Mouse (Mus musculus) liver, embryonic 14.5 days (tissue): ENCODE results near the gene Prpmp5. TPM values are rescaled to one million over a fixed set of nuclear protein-coding genes. Genes with fewer than 3 reads are reported as not detected.
"Not testable (repeated sequence)": the region's sequence is repeated elsewhere in the genome, so short reads cannot be mapped to it uniquely, and the experiment has no call there.

Source experiments
- ATAC-seq: fragments of 200-750 bp; cut with Nextera tagmentation; 2 replicates; pipeline ENCODE4 v1.8.0; 2017; ENCODE audit warnings: moderate number of reproducible peaks, mild to moderate bottlenecking, moderate library complexity; ENCODE audit not compliant: insufficient read depth
- DNase-seq, 3 experiments: peaks; one replicate each; pipeline ENCODE4 v3.0.0-alpha.2; 2012 to 2013; ENCODE audit warnings: low read depth in 3 of 3, low spot score in 3 of 3
- H3K27ac ChIP-seq: fragments of 300-500 bp; sonication (generic); 2 replicates; pipeline ENCODE4 v1.5.1; 2014; ENCODE audit warnings: moderate library complexity, mild to moderate bottlenecking, control low read depth, inconsistent platforms
- H3K27me3 ChIP-seq: fragments of 300-500 bp; sonication (generic); 2 replicates; pipeline ENCODE4 v1.6.1; 2014; ENCODE audit warnings: mild to moderate bottlenecking, low read length, moderate library complexity; ENCODE audit not compliant: control insufficient read depth, insufficient read depth
- H3K36me3 ChIP-seq: fragments of 300-500 bp; sonication (generic); replicated peaks from 2 replicates; pipeline ENCODE4 v1.6.1; 2014; ENCODE audit warnings: low read depth; ENCODE audit not compliant: control insufficient read depth, insufficient read depth
- H3K4me1 ChIP-seq, 2 experiments: fragments of 200-500 bp in 1 of 2; fragments of 300-500 bp in 1 of 2; sonication (generic) in 1 of 2; replicated peaks; 2 replicates each; pipeline ENCODE4 v1.6.1; 2012 to 2014; ENCODE audit warnings: antibody characterized with exemption in 1 of 2, inconsistent platforms in 1 of 2, low read length in 1 of 2; ENCODE audit not compliant: control insufficient read depth in 2 of 2, insufficient read depth in 2 of 2
- H3K4me2 ChIP-seq: fragments of 300-500 bp; sonication (generic); 2 replicates; pipeline ENCODE4 v1.6.1; 2014; ENCODE audit warnings: low read depth, mild to moderate bottlenecking, control low read depth, moderate library complexity
- H3K4me3 ChIP-seq, 2 experiments: fragments of 200-500 bp in 1 of 2; fragments of 300-500 bp in 1 of 2; sonication (generic) in 1 of 2; 2 replicates each; pipeline ENCODE4 v1.5.1; 2012 to 2014; ENCODE audit warnings: low read depth in 2 of 2, low read length in 2 of 2, mild to moderate bottlenecking in 2 of 2, control low read depth in 1 of 2, inconsistent platforms in 1 of 2, moderate library complexity in 1 of 2; ENCODE audit not compliant: insufficient read depth in 1 of 2
- H3K9ac ChIP-seq: fragments of 300-500 bp; sonication (generic); replicated peaks from 2 replicates; pipeline ENCODE4 v1.6.1; 2014; ENCODE audit warnings: mild to moderate bottlenecking, control low read depth, moderate library complexity
- H3K9me3 ChIP-seq: fragments of 300-500 bp; sonication (generic); 2 replicates; pipeline ENCODE4 v1.6.1; 2016; ENCODE audit warnings: low read length, mixed read lengths; ENCODE audit not compliant: control insufficient read depth
- WGBS: fragments of 180-500 bp; shearing (Covaris S2); extraction: QIAGEN DNeasy Blood & Tissue Kit; methylation state at CpG from one replicate; pipeline ENCODE4 v1.1.7; 2014; ENCODE audit not compliant: insufficient replicate concordance; 5-methylcytosine and 5-hydroxymethylcytosine counted together
- polyA plus RNA-seq, 2 experiments: library from polyadenylated mRNA; depleted of rRNA in 1 of 2; stranded (reverse) in 1 of 2; unstranded in 1 of 2; fragments of >200 nt; fragmentation: Nextera tagmentation in 1 of 2; extraction: Ambion mirVana in 1 of 2; gene quantifications; 2 replicates each; pipeline versions ENCODE4 v1.2.1 to v1.2.3; 2012 to 2014

The Prpmp5 gene
- polyA plus RNA-seq (2012; rRNA removed) (not detected in 2 replicates), polyA plus RNA-seq (2014; fragmentation: Nextera tagmentation; extraction: Ambion mirVana) (not detected in 2 replicates)

DNA sequence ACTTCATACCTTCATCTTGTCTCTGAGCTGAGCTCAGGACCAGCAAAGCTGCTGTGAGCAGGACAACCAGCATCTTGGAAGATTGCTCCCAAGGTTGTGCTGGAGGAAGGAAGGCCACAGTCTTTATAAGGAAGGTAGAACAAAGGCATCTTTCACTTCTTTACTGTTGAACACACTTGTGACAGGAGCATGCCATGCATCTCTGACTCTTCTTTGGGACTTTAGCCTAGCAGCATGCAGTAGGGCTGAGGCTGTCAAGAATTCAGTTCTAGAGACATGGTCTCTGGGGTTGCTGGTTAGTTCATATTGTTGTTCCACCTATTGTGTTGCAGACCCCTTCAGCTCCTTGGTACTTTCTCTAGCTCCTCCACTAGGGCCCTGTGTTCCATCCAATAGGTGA lies at the start of gene Prpmp5:
Prpmp5 (minus strand) TSS at position 101 of the 400 bp plus-strand sequence.
- not testable (repeated sequence) for ATAC-seq, H3K9ac ChIP-seq, DNase-seq

DNA sequence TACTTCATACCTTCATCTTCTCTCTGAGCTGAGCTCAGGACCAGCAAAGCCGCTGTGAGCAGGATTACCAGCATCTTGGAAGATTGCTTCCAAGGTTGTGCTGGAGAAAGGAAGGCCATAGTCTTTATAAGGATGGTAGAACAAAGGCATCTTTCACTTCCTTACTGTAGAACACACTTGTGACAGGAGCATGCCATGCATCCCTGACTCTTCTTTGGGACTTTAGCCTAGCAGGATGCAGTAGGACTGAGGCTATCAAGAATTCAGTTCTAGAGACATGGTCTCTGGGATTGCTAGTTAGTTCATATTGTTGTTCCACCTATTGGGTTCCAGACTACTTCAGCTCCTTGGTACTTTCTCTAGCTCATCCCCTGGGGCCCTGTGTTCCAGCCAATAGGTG lies 49.5 kb upstream of the Prpmp5 start, which contains the start of gene Gm8882:
Gm8882 (minus strand) TSS at position 101 of the 400 bp plus-strand sequence.
- H3K36me3 ChIP-seq, ATAC-seq, H3K9ac ChIP-seq, H3K4me3 ChIP-seq, H3K27ac ChIP-seq, H3K4me1 ChIP-seq, H3K27me3 ChIP-seq, DNase-seq, H3K9me3 ChIP-seq, H3K4me2 ChIP-seq: not testable (repeated sequence)
- 26% methylated on average over 1 of the region's 1 CpGs for WGBS

More for the DNA sequence above, at the start of gene Prpmp5:
- not testable (repeated sequence) for H3K4me3 ChIP-seq, H3K4me1 ChIP-seq, H3K9me3 ChIP-seq, H3K4me2 ChIP-seq, H3K27ac ChIP-seq, H3K36me3 ChIP-seq, H3K27me3 ChIP-seq

Other genes with a start within 250 kb of the Prpmp5 start
- gene Prb1, start 104.2 kb downstream of the Prpmp5 start, polyA plus RNA-seq (2012; rRNA removed): not detected in 2 replicates
- gene Prb1, start 104.2 kb downstream of the Prpmp5 start, polyA plus RNA-seq (2014; fragmentation: Nextera tagmentation; extraction: Ambion mirVana): not detected in 2 replicates
- not detected in 2 replicates for gene Gm8882, start 49.4 kb upstream of the Prpmp5 start, polyA plus RNA-seq (2012; rRNA removed)
- not detected in 2 replicates for gene Gm8882, start 49.4 kb upstream of the Prpmp5 start, polyA plus RNA-seq (2014; fragmentation: Nextera tagmentation; extraction: Ambion mirVana)